Mouse (Mus musculus): ENCODE data around the gene Zc3h7b. TPM values are rescaled to one million over a fixed set of nuclear protein-coding genes. Genes with fewer than 3 reads are reported as not detected.
"Not testable (repeated sequence)": the region's sequence is repeated elsewhere in the genome, so short reads cannot be mapped to it uniquely, and the experiment has no call there.

The Zc3h7b gene
- polyA plus RNA-seq, 1 experiment, result 15.0 TPM

- TF ChIP-seq GATA1 (IDR thresholded peaks at IDR 0.05; ENCODE audit: borderline replicate concordance, low read length), result no peak
- no peak for TF ChIP-seq FLI1 (IDR thresholded peaks at IDR 0.05; ENCODE audit: low read length)
- Histone ChIP-seq H3K9me3 (no peaks in the 10 kb centered on the region), H3K27me3 (replicated peaks) (no peaks in the 10 kb centered on the region), H3K4me3 (replicated peaks) (peak overlapping the region; percentile 100), H3K4me1 (peaks cover 37% of the 10 kb centered on the region), H3K36me3 (replicated peaks; ENCODE audit: low read length) (peaks cover 18% of the 10 kb centered on the region)
Measured at GRCm38 (mm10) chr15:81729792-81730635, 14.8 kb upstream of the Zc3h7b start.

GRCm38 (mm10) chr15:81735075-81735474 is 9.8 kb upstream of the Zc3h7b start:
- TF ChIP-seq FLI1 (IDR thresholded peaks at IDR 0.05; ENCODE audit: low read length), result no peak
- H3K27me3 ChIP-seq (replicated peaks), result no peaks in the 10 kb centered on the region
- no peaks in the 10 kb centered on the region for H3K36me3 ChIP-seq (replicated peaks; ENCODE audit: low read length)
- no peaks in the 10 kb centered on the region for H3K9me3 ChIP-seq
- H3K4me1 ChIP-seq, result peaks cover 20% of the 10 kb centered on the region
- H3K4me3 ChIP-seq (replicated peaks), result no peak overlapping the region

GRCm38 (mm10) chr15:81739296-81739695 is 5.6 kb upstream of the Zc3h7b start:
- no peaks in the 10 kb centered on the region for H3K36me3 ChIP-seq (replicated peaks; ENCODE audit: low read length)
- H3K27me3 ChIP-seq (replicated peaks), result no peaks in the 10 kb centered on the region
- peaks cover 19% of the 10 kb centered on the region for H3K4me1 ChIP-seq
- no peak overlapping the region for H3K4me3 ChIP-seq (replicated peaks)
- H3K9me3 ChIP-seq, result no peaks in the 10 kb centered on the region
- no peak for TF ChIP-seq FLI1 (IDR thresholded peaks at IDR 0.05; ENCODE audit: low read length)
- no peak for TF ChIP-seq GATA1 (IDR thresholded peaks at IDR 0.05; ENCODE audit: borderline replicate concordance, low read length)

GRCm38 (mm10) chr15:81739924-81740323 is 4.9 kb upstream of the Zc3h7b start:
- no peak for TF ChIP-seq GATA1 (IDR thresholded peaks at IDR 0.05; ENCODE audit: borderline replicate concordance, low read length)
- no peak for TF ChIP-seq FLI1 (IDR thresholded peaks at IDR 0.05; ENCODE audit: low read length)
- Histone ChIP-seq H3K9me3 (no peaks in the 10 kb centered on the region), H3K4me1 (peaks cover 19% of the 10 kb centered on the region), H3K4me3 (replicated peaks) (no peak overlapping the region), H3K36me3 (replicated peaks; ENCODE audit: low read length) (no peaks in the 10 kb centered on the region), H3K27me3 (replicated peaks) (no peaks in the 10 kb centered on the region)

GRCm38 (mm10) chr15:81742368-81742767 is 2.5 kb upstream of the Zc3h7b start:
- not testable (repeated sequence) for H3K27me3 ChIP-seq (replicated peaks); H3K9me3 ChIP-seq; H3K36me3 ChIP-seq (replicated peaks; ENCODE audit: low read length); H3K4me3 ChIP-seq (replicated peaks)
- peaks cover 27% of the 10 kb centered on the region for H3K4me1 ChIP-seq

- Histone ChIP-seq H3K4me3 (replicated peaks) (peak overlapping the region; percentile 95), H3K36me3 (replicated peaks; ENCODE audit: low read length) (peaks cover 2% of the 10 kb centered on the region), H3K9me3 (no peaks in the 10 kb centered on the region), H3K4me1 (peaks cover 30% of the 10 kb centered on the region), H3K27me3 (replicated peaks) (no peaks in the 10 kb centered on the region)
- no peak for TF ChIP-seq FLI1 (IDR thresholded peaks at IDR 0.05; ENCODE audit: low read length)
- no peak for TF ChIP-seq GATA1 (IDR thresholded peaks at IDR 0.05; ENCODE audit: borderline replicate concordance, low read length)
Measured at GRCm38 (mm10) chr15:81745601-81746114, 801 bp downstream of the Zc3h7b start.

GRCm38 (mm10) chr15:81749742-81750141 is 4.9 kb downstream of the Zc3h7b start:
- Histone ChIP-seq H3K4me3 (replicated peaks) (no peak overlapping the region), H3K4me1 (peaks cover 32% of the 10 kb centered on the region), H3K27me3 (replicated peaks) (no peaks in the 10 kb centered on the region), H3K9me3 (no peaks in the 10 kb centered on the region), H3K36me3 (replicated peaks; ENCODE audit: low read length) (peaks cover 21% of the 10 kb centered on the region)
- TF ChIP-seq FLI1 (IDR thresholded peaks at IDR 0.05; ENCODE audit: low read length) (no peak), GATA1 (IDR thresholded peaks at IDR 0.05; ENCODE audit: borderline replicate concordance, low read length) (no peak)

- H3K36me3 ChIP-seq (replicated peaks; ENCODE audit: low read length), result peaks cover 40% of the 10 kb centered on the region
- H3K4me3 ChIP-seq (replicated peaks), result no peak overlapping the region
- peaks cover 33% of the 10 kb centered on the region for H3K4me1 ChIP-seq
- peaks cover 11% of the 10 kb centered on the region for H3K9me3 ChIP-seq
- no peak for TF ChIP-seq FLI1 (IDR thresholded peaks at IDR 0.05; ENCODE audit: low read length)
- no peak for TF ChIP-seq GATA1 (IDR thresholded peaks at IDR 0.05; ENCODE audit: borderline replicate concordance, low read length)
- no peaks in the 10 kb centered on the region for H3K27me3 ChIP-seq (replicated peaks)
Measured at GRCm38 (mm10) chr15:81753669-81754068, 8.8 kb downstream of the Zc3h7b start.

- peaks cover 57% of the 10 kb centered on the region for H3K36me3 ChIP-seq (replicated peaks; ENCODE audit: low read length)
- peaks cover 15% of the 10 kb centered on the region for H3K9me3 ChIP-seq
- peaks cover 43% of the 10 kb centered on the region for H3K4me1 ChIP-seq
- TF ChIP-seq FLI1 (IDR thresholded peaks at IDR 0.05; ENCODE audit: low read length) (no peak), GATA1 (IDR thresholded peaks at IDR 0.05; ENCODE audit: borderline replicate concordance, low read length) (no peak)
- H3K27me3 ChIP-seq (replicated peaks), result no peaks in the 10 kb centered on the region
- no peak overlapping the region for H3K4me3 ChIP-seq (replicated peaks)
Measured at GRCm38 (mm10) chr15:81758701-81759100, 13.8 kb downstream of the Zc3h7b start.

- Histone ChIP-seq H3K36me3 (replicated peaks; ENCODE audit: low read length) (peaks cover 49% of the 10 kb centered on the region), H3K9me3 (peaks cover 15% of the 10 kb centered on the region), H3K4me3 (replicated peaks) (no peak overlapping the region), H3K27me3 (replicated peaks) (no peaks in the 10 kb centered on the region), H3K4me1 (peaks cover 46% of the 10 kb centered on the region)
- TF ChIP-seq GATA1 (IDR thresholded peaks at IDR 0.05; ENCODE audit: borderline replicate concordance, low read length) (no peak), FLI1 (IDR thresholded peaks at IDR 0.05; ENCODE audit: low read length) (no peak)
Measured at GRCm38 (mm10) chr15:81759542-81759941, 14.7 kb downstream of the Zc3h7b start.

All from megakaryocyte, embryonic 14.5 days (primary cell).